Mouse (Mus musculus) olfactory bulb, adult 2 months (tissue): ENCODE measurements around the gene Ercc6l2. TPM values are rescaled to one million over a fixed set of nuclear protein-coding genes. Genes with fewer than 3 reads are reported as not detected.

Source experiments
- H3K27ac ChIP-seq: fragments of 200-500 bp; 2 replicates; pipeline ENCODE4 v1.5.1; 2012; ENCODE audit warnings: low read depth, low read length; ENCODE audit not compliant: insufficient read depth
- H3K4me1 ChIP-seq: fragments of 200-500 bp; 2 replicates; pipeline ENCODE4 v1.6.1; 2012; ENCODE audit warnings: low read length; ENCODE audit not compliant: control insufficient read depth, insufficient read depth
- H3K4me3 ChIP-seq: fragments of 200-500 bp; 2 replicates; pipeline ENCODE4 v1.5.1; 2012; ENCODE audit warnings: mild to moderate bottlenecking, low read depth, low read length, moderate library complexity; ENCODE audit not compliant: insufficient read depth
- CTCF ChIP-seq: fragments of 200-500 bp; IDR thresholded peaks from 2 replicates; pipeline ENCODE4 v1.5.1; 2012; ENCODE audit warnings: low read depth, mild to moderate bottlenecking, low read length, moderate library complexity; ENCODE audit not compliant: insufficient read depth
- POLR2A ChIP-seq: fragments of 200-500 bp; IDR thresholded peaks from 2 replicates; pipeline ENCODE4 v1.6.1; 2012; ENCODE audit warnings: mild to moderate bottlenecking, low read depth, low read length, moderate library complexity; ENCODE audit not compliant: insufficient read depth
- WGBS: fragments of 180-500 bp; shearing (Covaris S2); methylation state at CpG from one replicate; pipeline ENCODE4 v1.1.7; 2018; 5-methylcytosine and 5-hydroxymethylcytosine counted together
- polyA plus RNA-seq: library from polyadenylated mRNA; stranded (reverse); fragments of >200 nt; gene quantifications from 2 replicates; pipeline ENCODE4 v1.2.4, GENCODE M21; 2012; ENCODE audit warnings: low replicate concordance; ENCODE audit not compliant: missing spikeins, insufficient read depth, insufficient read length

Gene Ercc6l2
- polyA plus RNA-seq, 1 experiment = not detected

GRCm38 (mm10) chr13:63944344-63945021 lies 129.4 kb downstream of the Ercc6l2 start:
- no peak for TF ChIP-seq CTCF
- TF ChIP-seq POLR2A = no peak
- H3K4me3 ChIP-seq = no peak overlapping the region
- no peaks in the 10 kb centered on the region for H3K4me1 ChIP-seq
- WGBS = 63% methylated on average over 13 of the region's 13 CpGs
- no peak overlapping the region for H3K27ac ChIP-seq

Other genes with a start within 250 kb of the Ercc6l2 start
- not detected in 2 replicates for gene Ptch1, start 241.6 kb upstream of the Ercc6l2 start, polyA plus RNA-seq